Mouse (Mus musculus) adipocyte (in vitro differentiated cells): ENCODE data around the gene Vmn1r221.
"Not testable (repeated sequence)": the region's sequence is repeated elsewhere in the genome, so short reads cannot be mapped to it uniquely, and the experiment has no call there.

Experiments used
- DNase-seq: peaks from one replicate; pipeline ENCODE4 v3.0.0-alpha.2; 2016; ENCODE audit warnings: low spot score

The Vmn1r221 gene

GRCm38 (mm10) chr13:23213827-23214226 is at the start of gene Vmn1r221:
Gene Vmn1r221 (plus strand): TSS chr13:23214127.
- not testable (repeated sequence) for DNase-seq

- DNase-seq: not testable (repeated sequence)
Observed at GRCm38 (mm10) chr13:23166471-23166870, 47.5 kb upstream of the Vmn1r221 start.

- no peak for DNase-seq
Observed at GRCm38 (mm10) chr13:23187875-23188274, 26.1 kb upstream of the Vmn1r221 start, which contains the start of gene Vmn1r220. Gene Vmn1r220 (minus strand): TSS chr13:23187975.

GRCm38 (mm10) chr13:23203885-23204284 is 10.0 kb upstream of the Vmn1r221 start:
- DNase-seq: not testable (repeated sequence)

GRCm38 (mm10) chr13:23235847-23236246 is 21.9 kb downstream of the Vmn1r221 start, which contains the start of gene Vmn1r222:
Gene Vmn1r222 (minus strand): TSS chr13:23235947.
- not testable (repeated sequence) for DNase-seq

- not testable (repeated sequence) for DNase-seq
Observed at GRCm38 (mm10) chr13:23246834-23247233, 32.9 kb downstream of the Vmn1r221 start, which contains the start of gene Vmn1r223. Gene Vmn1r223 (plus strand): TSS chr13:23247134.

GRCm38 (mm10) chr13:23258546-23259048 is 44.7 kb downstream of the Vmn1r221 start:
- no peak for DNase-seq

GRCm38 (mm10) chr13:23268606-23269005 is 54.7 kb downstream of the Vmn1r221 start:
- DNase-seq: not testable (repeated sequence)

- DNase-seq: not testable (repeated sequence)
Observed at GRCm38 (mm10) chr13:23269127-23269526, 55.2 kb downstream of the Vmn1r221 start.

- no peak for DNase-seq
Observed at GRCm38 (mm10) chr13:23269681-23270080, 55.8 kb downstream of the Vmn1r221 start.

GRCm38 (mm10) chr13:23270321-23271101 is 56.6 kb downstream of the Vmn1r221 start:
- no peak for DNase-seq
